Mouse (Mus musculus) liver, embryonic 16.5 days (tissue): ENCODE measurements around the gene Cntrl. TPM values are rescaled to one million over a fixed set of nuclear protein-coding genes. Genes with fewer than 3 reads are reported as not detected.

Source experiments
- ATAC-seq: fragments of 200-750 bp; cut with Nextera tagmentation; 2 replicates; pipeline ENCODE4 v1.8.0; 2017; ENCODE audit warnings: low read depth, mild to moderate bottlenecking, moderate number of reproducible peaks, moderate library complexity
- H3K27ac ChIP-seq: fragments of 300-500 bp; sonication (generic); 2 replicates; pipeline ENCODE4 v1.5.1; 2014; ENCODE audit warnings: mild to moderate bottlenecking, low read length
- H3K27me3 ChIP-seq: fragments of 300-500 bp; sonication (generic); 2 replicates; pipeline ENCODE4 v1.6.1; 2014; ENCODE audit warnings: low read depth, low read length, mixed read lengths; ENCODE audit not compliant: control insufficient read depth, insufficient read depth
- H3K36me3 ChIP-seq: fragments of 300-500 bp; sonication (generic); 2 replicates; pipeline ENCODE4 v1.6.1; 2014; ENCODE audit warnings: mild to moderate bottlenecking; ENCODE audit not compliant: control insufficient read depth, insufficient read depth
- H3K4me1 ChIP-seq: fragments of 300-500 bp; sonication (generic); 2 replicates; pipeline ENCODE4 v1.6.1; 2014; ENCODE audit warnings: low read depth, low read length, mixed read lengths; ENCODE audit not compliant: control insufficient read depth
- H3K4me2 ChIP-seq: fragments of 300-500 bp; sonication (generic); 2 replicates; pipeline ENCODE4 v1.6.1; 2014; ENCODE audit warnings: low read depth, low read length, mixed read lengths
- H3K4me3 ChIP-seq: fragments of 300-500 bp; sonication (generic); 2 replicates; pipeline ENCODE4 v1.5.1; 2014; ENCODE audit warnings: low read depth, mild to moderate bottlenecking, low read length
- H3K9ac ChIP-seq: fragments of 300-500 bp; sonication (generic); 2 replicates; pipeline ENCODE4 v1.6.1; 2014; ENCODE audit warnings: low read depth, low read length
- H3K9me3 ChIP-seq: fragments of 300-500 bp; sonication (generic); replicated peaks from 2 replicates; pipeline ENCODE4 v1.6.1; 2016; ENCODE audit warnings: low read length; ENCODE audit not compliant: control insufficient read depth
- WGBS: fragments of 180-500 bp; shearing (Covaris S2); extraction: QIAGEN DNeasy Blood & Tissue Kit; methylation state at CpG from one replicate; pipeline ENCODE4 v1.1.7; 2014; ENCODE audit not compliant: insufficient replicate concordance; 5-methylcytosine and 5-hydroxymethylcytosine counted together
- polyA plus RNA-seq: library from polyadenylated mRNA; unstranded; fragments of >200 nt; fragmentation: Nextera tagmentation; extraction: Ambion mirVana; gene quantifications from 2 replicates; pipeline ENCODE4 v1.2.1, GENCODE M21; 2015

Cntrl gene
- polyA plus RNA-seq, 1 experiment from 2014 or later, result 7.9 TPM

DNA sequence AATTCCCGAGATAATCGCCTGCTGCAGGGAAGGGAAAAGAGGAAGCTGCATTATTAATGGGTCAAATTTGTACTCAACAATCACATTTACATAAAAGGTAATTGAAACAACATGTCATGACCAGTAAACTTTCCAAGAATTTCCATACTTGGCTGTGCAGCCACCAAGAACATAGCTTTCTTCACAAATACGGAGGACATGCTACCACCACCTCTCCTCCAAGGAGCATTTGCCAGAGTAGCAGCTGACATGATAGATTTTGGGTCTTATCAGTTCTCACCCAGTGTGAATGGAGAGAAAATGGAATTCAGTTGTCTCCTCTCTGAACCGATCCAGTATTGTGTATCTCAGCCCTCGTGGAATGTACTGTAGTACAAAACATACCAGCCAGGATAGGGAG lies 90.2 kb downstream of the Cntrl start:
- Histone ChIP-seq H3K27ac (peak overlapping the region; percentile 96), H3K4me1 (peaks cover 17% of the 10 kb centered on the region), H3K9me3 (no peaks in the 10 kb centered on the region), H3K9ac (peak overlapping the region; percentile 99), H3K36me3 (no peaks in the 10 kb centered on the region), H3K27me3 (no peaks in the 10 kb centered on the region), H3K4me3 (peak overlapping the region; percentile 94), H3K4me2 (peak overlapping the region; percentile 81)
- ATAC-seq, result no peak
- WGBS, result under 1% methylated on average over 5 of the region's 5 CpGs

DNA sequence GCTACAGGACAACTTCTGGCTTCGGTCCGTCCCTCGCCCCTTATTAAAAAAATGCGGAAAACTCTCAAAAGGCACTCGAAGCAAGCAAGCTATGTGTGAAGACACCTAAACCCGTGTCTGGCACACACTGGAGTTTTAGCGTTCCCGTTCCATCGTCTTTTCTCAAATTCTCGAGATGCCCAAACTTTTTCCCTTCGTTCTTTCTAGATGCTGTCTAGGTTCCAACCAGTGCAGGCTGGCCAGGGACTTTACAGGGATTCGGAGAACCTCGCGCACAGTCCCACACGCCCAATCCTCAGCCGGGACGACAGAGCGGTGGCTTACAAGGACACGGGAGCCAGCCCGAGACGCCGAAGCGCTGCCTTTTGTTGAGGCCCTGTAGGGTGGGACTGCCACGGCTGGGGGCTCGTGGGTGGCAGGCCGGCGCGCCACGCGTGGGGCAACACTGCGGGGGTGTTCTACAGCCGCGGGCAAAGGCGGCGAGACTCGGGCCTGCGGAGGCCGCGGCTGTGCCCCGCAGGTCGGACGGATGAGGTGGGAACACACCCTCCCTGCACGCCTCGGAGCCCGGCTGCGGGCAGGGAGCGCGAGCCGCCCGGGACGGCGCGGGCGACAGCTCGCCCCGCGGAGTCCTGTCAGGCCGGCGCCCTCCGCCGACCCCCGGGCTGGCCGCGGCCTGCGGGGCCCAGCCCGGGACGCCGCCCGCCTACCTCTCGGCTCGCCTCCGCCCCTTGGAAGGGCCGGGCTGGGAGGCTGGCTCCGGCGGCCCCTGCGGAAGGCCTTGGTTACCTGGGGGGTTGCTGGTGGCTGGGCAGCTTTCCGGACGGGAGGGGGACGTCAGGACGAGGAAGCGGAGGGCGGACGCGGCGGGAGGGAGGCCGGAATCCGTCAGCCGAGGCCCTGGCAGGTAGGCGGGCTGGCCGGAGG lies 90.9 kb downstream of the Cntrl start:
- H3K9me3 ChIP-seq, result no peaks in the 10 kb centered on the region
- H3K4me2 ChIP-seq, result peak overlapping the region; percentile 81
- H3K27ac ChIP-seq, result peak overlapping the region; percentile 96
- H3K9ac ChIP-seq, result peak overlapping the region; percentile 99
- peak overlapping the region; percentile 94 for H3K4me3 ChIP-seq
- H3K27me3 ChIP-seq, result no peaks in the 10 kb centered on the region
- WGBS, result under 1% methylated on average over 87 of the region's 90 CpGs
- peak; percentile 69 for ATAC-seq
- peaks cover 17% of the 10 kb centered on the region for H3K4me1 ChIP-seq
- no peaks in the 10 kb centered on the region for H3K36me3 ChIP-seq

DNA sequence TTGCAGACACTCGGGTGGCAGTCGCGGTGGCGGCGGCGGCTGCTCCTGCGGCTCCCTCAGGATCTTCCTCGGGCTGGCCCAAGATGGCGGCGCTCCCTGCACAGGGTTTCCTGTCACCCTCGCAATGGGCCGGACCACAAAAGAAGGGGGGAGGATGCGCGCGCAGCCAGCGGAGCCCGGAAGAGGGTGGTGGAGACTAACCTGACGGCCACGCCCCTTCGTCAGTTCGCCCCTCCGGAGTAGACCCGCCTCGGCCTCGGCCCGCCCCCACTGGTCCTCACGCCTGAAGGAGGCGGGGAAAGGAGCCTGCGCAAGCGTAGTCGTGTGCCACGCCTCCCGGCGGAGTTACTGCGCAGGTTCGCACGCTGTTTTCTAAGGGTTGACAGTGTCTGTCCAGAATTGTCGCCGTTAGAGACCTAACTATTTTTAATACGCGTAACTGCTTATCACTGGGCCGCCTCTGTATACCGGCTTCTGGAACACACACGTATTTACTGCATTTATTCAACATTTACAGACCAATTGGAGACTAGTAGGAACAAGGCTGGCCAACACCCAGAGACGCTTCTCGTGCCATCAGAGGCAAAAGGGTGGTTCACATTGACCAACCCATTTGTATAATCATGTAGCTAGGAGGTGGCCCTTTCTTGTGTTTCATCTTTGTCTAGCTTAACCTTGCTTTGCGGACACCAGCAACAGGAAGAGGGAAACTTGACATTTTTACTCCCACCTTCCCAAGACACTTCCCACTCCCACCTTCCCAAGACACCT lies 91.8 kb downstream of the Cntrl start, which contains the start of gene Rab14:
Gene Rab14, minus strand, starts transcription at position 223 of the 771 bp plus-strand sequence.
- peaks cover 17% of the 10 kb centered on the region for H3K4me1 ChIP-seq
- peak within 1 kb of the TSS; percentile 99 for H3K9ac ChIP-seq
- H3K27ac ChIP-seq, result peak within 1 kb of the TSS; percentile 96
- peak; percentile 94 for ATAC-seq
- no peaks in the 10 kb centered on the region for H3K27me3 ChIP-seq
- no peaks in the 10 kb centered on the region for H3K9me3 ChIP-seq
- H3K4me2 ChIP-seq, result peak within 1 kb of the TSS; percentile 97
- WGBS, result under 1% methylated on average over 47 of the region's 47 CpGs
- H3K4me3 ChIP-seq, result peak within 1 kb of the TSS; percentile 94
- no peaks in the 10 kb centered on the region for H3K36me3 ChIP-seq

DNA sequence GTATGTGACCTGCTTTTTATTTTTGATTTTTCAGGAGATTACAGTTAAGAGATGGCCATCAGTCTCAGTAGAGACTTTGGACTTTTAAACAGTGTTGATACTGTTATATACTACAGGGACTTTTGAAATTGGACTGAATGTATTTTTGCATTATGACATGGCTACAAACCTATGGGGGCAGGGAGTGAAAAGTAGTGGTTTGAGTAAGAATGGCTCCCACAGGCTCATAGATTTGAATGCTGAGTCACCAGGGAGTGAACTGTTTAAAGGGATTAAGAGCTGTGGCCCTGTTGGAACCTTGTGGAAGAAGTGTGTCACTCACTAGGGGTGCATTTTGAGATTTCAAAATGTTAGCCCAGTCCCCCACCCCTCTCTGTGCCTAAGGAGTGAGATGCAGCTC lies 94.4 kb downstream of the Cntrl start:
- ATAC-seq, result no peak
- no peak overlapping the region for H3K4me2 ChIP-seq
- H3K27me3 ChIP-seq, result no peaks in the 10 kb centered on the region
- no peak overlapping the region for H3K4me3 ChIP-seq
- H3K36me3 ChIP-seq, result no peaks in the 10 kb centered on the region
- H3K27ac ChIP-seq, result no peak overlapping the region
- H3K9ac ChIP-seq, result no peak overlapping the region
- no peaks in the 10 kb centered on the region for H3K9me3 ChIP-seq
- H3K4me1 ChIP-seq, result peaks cover 9% of the 10 kb centered on the region

DNA sequence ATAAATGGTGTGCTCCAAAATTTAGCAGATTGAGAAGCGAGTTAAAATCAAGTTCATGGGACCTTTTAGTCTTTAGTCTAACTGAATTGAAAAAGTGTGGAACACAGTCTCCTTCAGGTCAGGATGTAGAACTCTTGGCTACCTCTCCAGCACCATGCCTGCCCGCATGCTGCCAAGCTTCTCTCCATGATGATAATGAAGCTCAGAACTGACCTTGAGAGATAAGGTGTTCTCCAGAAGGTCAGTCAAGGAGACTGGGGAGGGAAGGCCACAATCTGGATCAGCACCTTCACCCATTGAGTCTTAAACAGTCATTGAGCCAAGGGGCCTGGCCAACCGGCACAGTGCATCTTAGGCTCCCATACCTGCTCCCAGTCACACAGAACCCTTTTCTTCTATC lies 97.5 kb downstream of the Cntrl start:
- peaks cover 3% of the 10 kb centered on the region for H3K4me1 ChIP-seq
- no peak overlapping the region for H3K4me2 ChIP-seq
- 53% methylated on average over 3 of the region's 3 CpGs for WGBS
- H3K4me3 ChIP-seq, result no peak overlapping the region
- H3K27me3 ChIP-seq, result no peaks in the 10 kb centered on the region
- no peaks in the 10 kb centered on the region for H3K9me3 ChIP-seq
- H3K36me3 ChIP-seq, result no peaks in the 10 kb centered on the region
- no peak for ATAC-seq
- H3K27ac ChIP-seq, result no peak overlapping the region
- no peak overlapping the region for H3K9ac ChIP-seq

DNA sequence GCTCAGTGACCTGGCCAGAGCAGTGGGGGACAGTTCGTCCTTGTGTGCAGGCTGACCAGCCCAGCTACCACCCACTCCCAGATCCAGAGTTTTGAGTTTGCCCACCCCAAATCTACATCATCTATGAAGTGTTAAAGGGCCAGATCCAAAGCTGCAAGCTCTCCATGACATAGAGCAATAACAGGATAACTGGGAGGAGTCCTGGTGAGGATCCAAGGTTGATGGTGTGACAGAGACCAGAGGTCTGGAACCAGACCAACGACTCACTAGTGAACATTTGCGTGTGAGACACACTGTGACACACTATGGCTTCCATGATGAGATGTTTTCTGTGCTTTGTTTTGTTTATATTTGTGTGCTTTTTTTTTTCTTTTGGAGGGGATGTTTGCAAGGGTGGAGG lies 98.8 kb downstream of the Cntrl start:
- Histone ChIP-seq H3K27me3 (no peaks in the 10 kb centered on the region), H3K4me2 (no peak overlapping the region), H3K27ac (no peak overlapping the region), H3K9ac (no peak overlapping the region), H3K36me3 (no peaks in the 10 kb centered on the region), H3K9me3 (no peaks in the 10 kb centered on the region), H3K4me3 (no peak overlapping the region), H3K4me1 (no peaks in the 10 kb centered on the region)
- ATAC-seq, result no peak
- WGBS, result 71% methylated on average over 3 of the region's 3 CpGs

DNA sequence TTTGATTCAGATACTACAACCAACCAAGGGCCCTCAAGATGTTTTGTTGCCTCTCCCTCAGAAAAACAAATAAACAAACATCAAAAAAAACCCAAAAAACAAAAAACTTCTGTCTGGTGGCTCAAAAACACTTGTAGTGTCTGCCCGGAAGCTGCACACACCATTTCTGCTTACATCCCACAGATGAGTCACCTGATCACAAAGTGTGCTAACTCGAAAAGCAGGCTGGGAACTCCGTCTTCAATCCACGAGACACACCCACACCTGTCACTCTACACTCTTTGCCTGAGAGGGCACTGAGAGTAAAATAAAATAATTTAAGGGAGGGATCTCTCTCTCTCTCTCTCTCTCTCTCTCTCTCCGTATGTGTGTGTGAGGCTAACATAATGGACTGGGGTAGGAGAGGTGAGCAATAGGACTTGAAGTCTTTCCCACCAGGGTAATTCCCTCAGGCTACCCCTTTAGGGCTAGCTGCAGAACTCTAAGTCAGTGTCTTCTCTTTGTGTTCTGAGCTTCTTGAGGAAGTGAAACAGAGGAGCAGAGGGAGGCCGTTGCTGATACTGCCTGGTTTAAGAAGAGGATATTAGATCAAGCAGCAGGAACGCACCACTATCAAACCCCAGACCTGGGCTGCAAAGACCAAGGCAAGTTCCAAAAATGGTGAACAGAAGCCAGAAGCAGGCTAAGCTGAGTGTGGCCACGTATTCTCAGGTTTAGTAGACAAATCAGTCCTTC lies 99.8 kb downstream of the Cntrl start:
- no peak overlapping the region for H3K4me3 ChIP-seq
- no peaks in the 10 kb centered on the region for H3K27me3 ChIP-seq
- H3K9me3 ChIP-seq, result no peaks in the 10 kb centered on the region
- H3K9ac ChIP-seq, result no peak overlapping the region
- H3K36me3 ChIP-seq, result no peaks in the 10 kb centered on the region
- peaks cover 8% of the 10 kb centered on the region for H3K4me1 ChIP-seq
- WGBS, result 31% methylated on average over 8 of the region's 8 CpGs
- no peak overlapping the region for H3K27ac ChIP-seq
- ATAC-seq, result no peak
- no peak overlapping the region for H3K4me2 ChIP-seq

DNA sequence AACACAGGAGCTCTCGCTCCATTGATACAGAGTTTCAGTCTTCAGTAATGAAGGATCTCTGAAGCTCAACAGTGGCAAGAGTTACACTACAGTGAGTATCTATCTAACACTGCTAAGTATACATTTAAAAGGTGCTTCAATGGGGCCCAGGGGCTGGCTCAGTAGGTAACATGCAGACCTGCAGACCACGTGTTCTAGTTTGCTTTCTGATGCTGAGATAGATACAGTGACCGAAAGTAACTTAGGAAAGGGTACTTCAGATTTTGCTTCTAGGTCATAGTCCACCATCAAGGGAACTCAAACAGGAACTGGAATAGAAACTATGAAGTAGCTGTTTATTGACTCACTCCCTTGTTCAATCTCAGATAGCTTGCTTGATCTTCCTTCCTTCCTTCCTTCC lies 102.4 kb downstream of the Cntrl start:
- H3K9ac ChIP-seq, result no peak overlapping the region
- H3K27me3 ChIP-seq, result no peaks in the 10 kb centered on the region
- H3K27ac ChIP-seq, result no peak overlapping the region
- H3K36me3 ChIP-seq, result no peaks in the 10 kb centered on the region
- H3K4me1 ChIP-seq, result peaks cover 10% of the 10 kb centered on the region
- no peak overlapping the region for H3K4me3 ChIP-seq
- H3K9me3 ChIP-seq, result no peaks in the 10 kb centered on the region
- no peak for ATAC-seq
- H3K4me2 ChIP-seq, result no peak overlapping the region
- WGBS, result 55% methylated on average over 3 of the region's 3 CpGs
